Mouse (Mus musculus) hindbrain, embryonic 15.5 days (tissue): ENCODE results near the gene Twist1. TPM values are rescaled to one million over a fixed set of nuclear protein-coding genes. Genes with fewer than 3 reads are reported as not detected.

Source experiments
- ATAC-seq: fragments of 200-750 bp; cut with Nextera tagmentation; 2 replicates; pipeline ENCODE4 v1.8.0; 2017; ENCODE audit warnings: low read depth, moderate number of reproducible peaks, moderate TSS enrichment; ENCODE audit not compliant: low FRiP score
- H3K27ac ChIP-seq: fragments of 300-500 bp; sonication (generic); replicated peaks from 2 replicates; pipeline ENCODE4 v1.5.1; 2015; ENCODE audit warnings: mild to moderate bottlenecking, inconsistent platforms
- H3K27me3 ChIP-seq: fragments of 300-500 bp; sonication (generic); 2 replicates; pipeline ENCODE4 v1.6.1; 2015; ENCODE audit warnings: control low read depth, inconsistent platforms
- H3K36me3 ChIP-seq: fragments of 300-500 bp; sonication (generic); 2 replicates; pipeline ENCODE4 v1.6.1; 2015; ENCODE audit warnings: control low read depth, inconsistent platforms
- H3K4me1 ChIP-seq: fragments of 300-500 bp; sonication (generic); replicated peaks from 2 replicates; pipeline ENCODE4 v1.6.1; 2015; ENCODE audit warnings: control low read depth, inconsistent platforms
- H3K4me2 ChIP-seq: fragments of 300-500 bp; sonication (generic); 2 replicates; pipeline ENCODE4 v1.6.1; 2015; ENCODE audit warnings: moderate library complexity, mild to moderate bottlenecking, inconsistent platforms
- H3K4me3 ChIP-seq: fragments of 300-500 bp; sonication (generic); 2 replicates; pipeline ENCODE4 v1.5.1; 2015; ENCODE audit warnings: mild to moderate bottlenecking, inconsistent platforms
- H3K9ac ChIP-seq: fragments of 300-500 bp; sonication (generic); 2 replicates; pipeline ENCODE4 v1.6.1; 2015; ENCODE audit warnings: inconsistent platforms
- H3K9me3 ChIP-seq: fragments of 300-500 bp; sonication (generic); 2 replicates; pipeline ENCODE4 v1.6.1; 2016; ENCODE audit warnings: control low read depth, inconsistent platforms
- WGBS: fragments of 180-500 bp; shearing (Covaris S2); methylation state at CpG from one replicate; pipeline ENCODE4 v1.1.7; 2015; 5-methylcytosine and 5-hydroxymethylcytosine counted together
- polyA plus RNA-seq: library from polyadenylated mRNA; unstranded; fragments of >200 nt; fragmentation: Nextera tagmentation; extraction: Ambion mirVana; gene quantifications from 2 replicates; pipeline ENCODE4 v1.2.1, GENCODE M21; 2015

Gene Twist1
- polyA plus RNA-seq, 1 experiment from 2014 or later = 1.2 TPM

- Histone ChIP-seq H3K36me3 (no peaks in the 10 kb centered on the region), H3K9me3 (no peaks in the 10 kb centered on the region), H3K27ac (no peak overlapping the region), H3K4me2 (peak overlapping the region; percentile 42), H3K9ac (no peak overlapping the region), H3K27me3 (peaks cover 71% of the 10 kb centered on the region), H3K4me3 (no peak overlapping the region), H3K4me1 (peaks cover 13% of the 10 kb centered on the region)
- WGBS = under 1% methylated on average over 37 of the region's 37 CpGs
- no peak for ATAC-seq
Measured at GRCm38 (mm10) chr12:33968041-33968897, 10.8 kb downstream of the Twist1 start.

DNA sequence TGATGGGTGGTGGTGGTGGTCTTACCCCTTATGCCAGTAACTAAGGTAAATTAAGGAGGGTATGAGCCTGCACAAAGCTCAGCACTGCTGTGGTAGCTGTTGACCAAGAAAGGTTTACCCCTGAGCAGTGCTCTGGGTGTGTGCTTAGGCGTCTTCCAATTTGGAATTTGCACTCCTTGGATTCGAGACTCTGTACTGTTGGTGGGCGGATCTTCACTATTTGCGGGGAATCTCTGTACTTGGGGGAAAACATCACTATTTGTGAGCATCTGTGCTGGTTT lies 11.4 kb downstream of the Twist1 start:
- no peak for ATAC-seq
- Histone ChIP-seq H3K4me3 (no peak overlapping the region), H3K9ac (no peak overlapping the region), H3K36me3 (no peaks in the 10 kb centered on the region), H3K4me2 (no peak overlapping the region), H3K27ac (no peak overlapping the region), H3K27me3 (peaks cover 70% of the 10 kb centered on the region), H3K9me3 (no peaks in the 10 kb centered on the region), H3K4me1 (peaks cover 13% of the 10 kb centered on the region)
- 11% methylated on average over 4 of the region's 4 CpGs for WGBS

DNA sequence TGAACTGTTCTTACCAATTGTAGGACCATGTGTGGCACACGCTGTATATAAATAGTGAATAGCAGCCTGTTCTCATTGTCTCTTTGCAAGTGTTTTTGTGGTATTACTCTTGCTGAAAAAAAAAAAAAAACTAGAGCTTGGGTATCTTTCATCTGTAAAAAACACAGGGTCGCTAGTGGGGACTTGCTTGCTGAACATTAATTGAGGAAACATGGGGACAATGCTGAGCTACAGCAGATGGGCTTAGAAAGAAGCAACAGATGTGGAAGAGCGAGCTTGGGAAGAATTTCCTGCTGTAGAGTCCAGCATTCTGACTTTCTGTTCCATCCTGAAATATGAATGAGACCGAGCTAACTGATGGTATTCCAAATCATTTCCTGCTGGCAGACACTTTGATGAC lies 22.7 kb downstream of the Twist1 start:
- H3K27ac ChIP-seq = no peak overlapping the region
- no peaks in the 10 kb centered on the region for H3K27me3 ChIP-seq
- 82% methylated on average over 4 of the region's 4 CpGs for WGBS
- no peak overlapping the region for H3K4me2 ChIP-seq
- H3K9me3 ChIP-seq = no peaks in the 10 kb centered on the region
- H3K9ac ChIP-seq = no peak overlapping the region
- H3K4me3 ChIP-seq = no peak overlapping the region
- no peaks in the 10 kb centered on the region for H3K36me3 ChIP-seq
- ATAC-seq = no peak
- H3K4me1 ChIP-seq = no peaks in the 10 kb centered on the region

DNA sequence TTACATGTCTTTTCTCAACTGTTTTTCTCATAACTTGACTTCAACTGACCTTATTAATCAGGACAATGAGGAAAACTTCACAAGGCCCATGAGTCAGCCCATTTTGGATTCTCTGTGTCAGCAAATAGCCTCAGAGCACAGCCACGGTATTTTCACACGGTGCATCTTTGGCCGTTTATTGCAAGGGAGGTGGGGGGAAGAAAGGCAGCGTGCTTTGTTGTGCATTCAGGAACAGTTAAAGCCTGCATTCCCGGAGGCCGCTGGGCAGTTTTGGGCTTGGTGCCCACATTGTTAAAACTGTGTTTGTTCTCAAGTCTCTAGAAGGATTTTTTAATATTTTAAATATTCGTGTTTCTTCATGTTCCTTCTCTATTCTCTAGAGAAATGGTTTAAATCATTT lies 24.0 kb downstream of the Twist1 start:
- no peak for ATAC-seq
- H3K4me1 ChIP-seq = no peaks in the 10 kb centered on the region
- no peaks in the 10 kb centered on the region for H3K36me3 ChIP-seq
- WGBS = 17% methylated on average over 7 of the region's 7 CpGs
- H3K27me3 ChIP-seq = no peaks in the 10 kb centered on the region
- no peak overlapping the region for H3K4me3 ChIP-seq
- H3K9me3 ChIP-seq = no peaks in the 10 kb centered on the region
- no peak overlapping the region for H3K4me2 ChIP-seq
- H3K27ac ChIP-seq = no peak overlapping the region
- no peak overlapping the region for H3K9ac ChIP-seq

- H3K9me3 ChIP-seq = no peaks in the 10 kb centered on the region
- H3K27ac ChIP-seq = no peak overlapping the region
- no peaks in the 10 kb centered on the region for H3K27me3 ChIP-seq
- H3K4me1 ChIP-seq = no peaks in the 10 kb centered on the region
- no peaks in the 10 kb centered on the region for H3K36me3 ChIP-seq
- WGBS = 94% methylated on average over 3 of the region's 3 CpGs
- ATAC-seq = no peak
- H3K9ac ChIP-seq = no peak overlapping the region
- H3K4me3 ChIP-seq = no peak overlapping the region
- H3K4me2 ChIP-seq = no peak overlapping the region
Measured at GRCm38 (mm10) chr12:33993127-33993526, 35.7 kb downstream of the Twist1 start.

Other genes starting within 250 kb of the Twist1 start
- gene Ferd3l, start 29.2 kb upstream of the Twist1 start, polyA plus RNA-seq = 0.67 and 0.69 TPM in 2 replicates